Mouse (Mus musculus) CD4-positive, CD25-positive, alpha-beta regulatory T cell, adult 4 months (primary cell): ENCODE results near the gene Ubl4a. TPM values are rescaled to one million over a fixed set of nuclear protein-coding genes. Genes with fewer than 3 reads are reported as not detected.

Experiments used
- polyA plus RNA-seq, 2 experiments: library from polyadenylated mRNA; unstranded; fragments of 100-300 nt; shearing (Covaris generic); gene quantifications; one replicate each; pipeline ENCODE4 v1.2.1; 2017

The Ubl4a gene
- polyA plus RNA-seq, 2 experiments from 2014 or later: 60.0 to 78.5 TPM

Other genes with a start within 250 kb of the Ubl4a start
- not detected for gene Opn1mw, start 245.8 kb downstream of the Ubl4a start, polyA plus RNA-seq
- 10 to 100 TPM; 19.9 to 20.2 TPM for gene Mecp2, start 237.9 kb downstream of the Ubl4a start, polyA plus RNA-seq
- gene Tex28, start 205.4 kb downstream of the Ubl4a start, polyA plus RNA-seq: not detected
- 1 to 10 TPM; 2.9 to 3.1 TPM for gene Tktl1, start 196.0 kb downstream of the Ubl4a start, polyA plus RNA-seq
- gene Flna, start 123.4 kb downstream of the Ubl4a start, polyA plus RNA-seq: 100 to 1,000 TPM; 199 to 249 TPM
- 10 to 100 TPM; 35.0 to 53.2 TPM for gene Emd, start 118.5 kb downstream of the Ubl4a start, polyA plus RNA-seq
- 1,000 to 10,000 TPM in 1 of 2 experiments, 100 to 1,000 TPM in 1; 597 to 1,460 TPM for gene Rpl10, start 102.4 kb downstream of the Ubl4a start, polyA plus RNA-seq
- 10 to 100 TPM; 54.0 to 68.6 TPM for gene Taz, start 91.3 kb downstream of the Ubl4a start, polyA plus RNA-seq
- 10 to 100 TPM; 23.0 to 31.1 TPM for gene Dnase1l1, start 90.9 kb downstream of the Ubl4a start, polyA plus RNA-seq
- 100 to 1,000 TPM; 165 to 225 TPM for gene Atp6ap1, start 76.1 kb downstream of the Ubl4a start, polyA plus RNA-seq
- gene Gdi1, start 68.2 kb downstream of the Ubl4a start, polyA plus RNA-seq: 100 to 1,000 TPM; 283 to 370 TPM
- gene Fam50a, start 60.2 kb downstream of the Ubl4a start, polyA plus RNA-seq: 10 to 100 TPM; 65.9 to 68.7 TPM
- 1 to 10 TPM; 3.2 to 7.9 TPM for gene Plxna3, start 44.2 kb downstream of the Ubl4a start, polyA plus RNA-seq
- gene Lage3, start 19.6 kb downstream of the Ubl4a start, polyA plus RNA-seq: 10 to 100 TPM; 60.3 to 62.7 TPM
- gene Slc10a3, start 131 bp upstream of the Ubl4a start, polyA plus RNA-seq: 10 to 100 TPM; 21.5 to 34.2 TPM
- gene Fam3a, start 20.1 kb upstream of the Ubl4a start, polyA plus RNA-seq: 10 to 100 TPM; 28.6 to 47.0 TPM
- 10 to 100 TPM; 44.7 to 65.1 TPM for gene Ikbkg, start 20.1 kb upstream of the Ubl4a start, polyA plus RNA-seq
- gene G6pdx, start 56.0 kb upstream of the Ubl4a start, polyA plus RNA-seq: 10 to 100 TPM; 33.3 to 41.4 TPM
- gene Gm6880, start 108.2 kb upstream of the Ubl4a start, polyA plus RNA-seq: not detected
- gene Olfr1326-ps1, start 201.7 kb upstream of the Ubl4a start, polyA plus RNA-seq: not detected
- not detected for gene Olfr1325, start 219.5 kb upstream of the Ubl4a start, polyA plus RNA-seq